Mouse (Mus musculus): ENCODE measurements around the gene Mpl. TPM values are rescaled to one million over a fixed set of nuclear protein-coding genes. Genes with fewer than 3 reads are reported as not detected.

Mpl gene
- total RNA-seq (2014; fragmentation: Nextera tagmentation), result 2.3 and 5.7 TPM in 2 replicates
- 0.47 and 1.7 TPM in 2 replicates for total RNA-seq (2017)

DNA sequence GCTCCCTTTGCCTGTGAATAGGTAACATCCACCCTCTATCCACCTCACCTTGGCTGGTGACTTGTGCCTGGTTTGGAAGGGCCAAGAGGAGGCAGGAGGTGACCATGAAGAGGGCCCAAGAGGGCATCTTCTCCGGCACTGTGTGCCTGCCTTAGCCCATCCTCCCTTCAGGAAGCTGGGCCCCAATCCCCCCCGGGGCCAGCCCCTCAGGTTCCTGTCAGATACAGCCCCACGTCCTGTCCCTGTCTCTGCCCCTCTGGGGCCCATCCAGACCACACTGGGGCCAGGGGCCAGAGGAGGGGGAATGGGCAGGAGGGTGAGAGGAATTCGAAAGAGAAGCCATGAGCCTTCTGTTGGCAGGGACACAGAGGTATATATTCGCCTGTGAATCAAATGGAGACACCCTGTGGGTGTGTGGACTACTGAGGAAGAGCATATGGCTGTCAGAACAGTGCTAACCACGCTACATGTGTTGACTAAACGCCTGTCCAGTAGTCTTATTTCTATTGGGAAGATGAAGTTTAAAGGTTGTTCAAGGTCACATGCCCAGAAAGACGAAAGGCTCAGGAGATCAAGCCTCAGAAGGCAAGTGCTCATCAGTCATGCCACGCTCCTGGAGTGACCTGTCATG lies at the start of gene Mpl:
Gene Mpl, minus strand, starts transcription at position 169 of the 631 bp plus-strand sequence.
- ATAC-seq (replicated peaks; ENCODE audit: low FRiP score, low TSS enrichment, poor library complexity, severe bottlenecking), result no peak; the same call in 1 of the 2 replicates

DNA sequence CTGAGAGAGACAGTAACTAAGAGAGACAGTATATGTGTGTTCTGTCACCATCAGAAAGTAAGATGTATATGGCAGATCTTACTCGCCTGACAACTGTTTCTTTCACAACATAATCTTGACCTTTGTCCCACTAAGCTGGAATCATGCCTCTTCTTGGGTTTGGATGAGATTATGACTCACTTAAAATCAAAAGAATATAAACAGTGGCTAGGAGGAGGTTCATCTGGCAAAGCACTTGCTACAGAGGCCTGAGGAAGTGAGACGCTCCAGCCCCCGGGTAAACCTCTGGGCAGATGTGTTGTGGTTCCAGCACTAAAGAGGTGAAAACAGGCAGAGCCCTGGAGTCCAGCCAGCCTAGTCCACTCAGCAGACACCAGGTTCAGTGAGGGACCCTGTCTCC lies 48.2 kb upstream of the Mpl start:
- ATAC-seq (replicated peaks; ENCODE audit: low FRiP score, low TSS enrichment, poor library complexity, severe bottlenecking), result no peak

DNA sequence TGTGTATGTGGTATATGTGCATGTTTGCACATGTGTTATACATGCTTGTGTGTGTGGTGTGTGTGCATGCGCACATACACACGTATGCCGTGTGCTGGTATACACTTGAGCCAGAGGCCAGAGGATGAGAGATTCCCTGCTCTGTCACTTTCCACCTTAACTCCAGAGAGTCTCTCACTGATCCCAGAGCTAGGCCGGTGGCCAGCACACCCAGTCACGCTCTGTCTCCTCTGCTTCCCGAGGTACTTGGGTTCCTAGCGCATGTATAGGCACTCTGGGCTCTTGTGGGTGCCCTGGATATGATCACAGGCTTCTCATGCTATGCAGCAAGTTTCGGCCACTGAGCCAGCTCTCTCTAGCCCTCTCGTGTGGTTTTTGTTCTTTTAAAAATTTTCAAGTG lies 43.5 kb upstream of the Mpl start:
- no peak for ATAC-seq (replicated peaks; ENCODE audit: low FRiP score, low TSS enrichment, poor library complexity, severe bottlenecking)

DNA sequence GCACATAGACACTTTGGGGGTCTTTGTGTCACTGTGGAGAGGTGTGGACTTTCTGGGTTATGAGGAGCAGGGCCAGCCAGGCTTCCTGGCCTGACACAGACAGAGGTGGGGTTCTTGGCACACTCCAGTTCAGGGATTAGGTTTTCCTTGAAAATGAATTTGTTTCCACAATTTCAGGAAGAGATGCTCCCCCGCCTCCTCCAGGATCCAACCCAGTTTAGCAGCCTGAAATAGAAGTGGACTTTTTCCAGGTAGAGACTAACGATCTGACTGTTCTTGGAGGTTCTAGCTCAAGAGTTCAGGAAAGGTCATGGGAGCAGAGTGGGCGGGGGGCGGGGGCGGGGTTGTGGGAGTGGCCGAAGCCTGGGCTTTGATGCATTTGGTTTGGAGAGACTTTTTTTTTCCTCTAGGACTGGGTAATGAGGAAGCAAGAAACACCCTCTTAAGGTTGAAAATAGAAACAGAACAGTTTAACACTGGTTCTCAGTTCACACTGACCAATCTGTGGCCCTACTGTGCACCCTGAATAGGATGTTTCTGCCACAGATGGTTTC lies 42.9 kb upstream of the Mpl start:
- no peak for ATAC-seq (replicated peaks; ENCODE audit: low FRiP score, low TSS enrichment, poor library complexity, severe bottlenecking)

DNA sequence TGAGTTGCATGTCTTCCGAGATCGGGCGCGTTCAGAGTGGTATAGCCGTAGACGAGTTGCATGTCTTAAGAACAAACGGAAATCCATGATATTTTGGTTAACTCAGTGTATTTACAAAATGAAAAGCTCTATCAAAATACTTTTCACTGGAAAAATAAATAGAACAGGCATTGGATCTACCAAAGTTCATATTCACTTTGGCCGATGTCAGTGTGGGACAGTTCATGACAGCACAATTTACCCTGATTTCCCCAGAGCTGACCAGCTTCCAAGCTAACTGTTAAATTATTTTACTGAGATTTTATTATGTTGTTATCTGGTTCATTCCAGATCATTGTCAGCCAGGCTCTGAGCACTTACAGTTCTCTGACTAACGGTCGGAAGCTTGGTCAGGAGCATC lies 33.1 kb upstream of the Mpl start:
- ATAC-seq (replicated peaks; ENCODE audit: low FRiP score, low TSS enrichment, poor library complexity, severe bottlenecking), result no peak

DNA sequence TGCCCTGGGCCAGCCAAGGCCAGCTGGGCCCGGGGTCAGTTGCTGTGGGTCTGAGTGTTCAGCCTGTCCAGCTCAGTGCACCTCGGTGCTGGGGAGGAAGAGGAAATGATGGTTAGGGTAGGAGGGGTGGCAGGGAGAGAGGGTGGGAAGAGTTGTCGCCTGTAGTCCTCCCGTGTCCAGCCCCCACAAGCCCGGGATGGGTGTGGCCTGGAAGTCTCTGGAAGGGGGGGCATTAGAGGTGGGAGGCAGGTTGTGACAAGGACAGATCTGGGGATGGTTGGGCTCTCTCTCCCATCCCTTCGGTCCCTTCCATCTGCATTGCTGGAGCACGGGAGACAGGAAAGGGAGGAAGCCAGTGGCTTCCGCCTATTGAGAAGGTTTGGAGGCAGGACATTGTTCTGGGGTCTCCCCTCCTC lies 32.4 kb upstream of the Mpl start, which contains the start of gene Tie1:
Gene Tie1, minus strand, starts transcription at position 345 of the 416 bp plus-strand sequence.
- no peak for ATAC-seq (replicated peaks; ENCODE audit: low FRiP score, low TSS enrichment, poor library complexity, severe bottlenecking)

DNA sequence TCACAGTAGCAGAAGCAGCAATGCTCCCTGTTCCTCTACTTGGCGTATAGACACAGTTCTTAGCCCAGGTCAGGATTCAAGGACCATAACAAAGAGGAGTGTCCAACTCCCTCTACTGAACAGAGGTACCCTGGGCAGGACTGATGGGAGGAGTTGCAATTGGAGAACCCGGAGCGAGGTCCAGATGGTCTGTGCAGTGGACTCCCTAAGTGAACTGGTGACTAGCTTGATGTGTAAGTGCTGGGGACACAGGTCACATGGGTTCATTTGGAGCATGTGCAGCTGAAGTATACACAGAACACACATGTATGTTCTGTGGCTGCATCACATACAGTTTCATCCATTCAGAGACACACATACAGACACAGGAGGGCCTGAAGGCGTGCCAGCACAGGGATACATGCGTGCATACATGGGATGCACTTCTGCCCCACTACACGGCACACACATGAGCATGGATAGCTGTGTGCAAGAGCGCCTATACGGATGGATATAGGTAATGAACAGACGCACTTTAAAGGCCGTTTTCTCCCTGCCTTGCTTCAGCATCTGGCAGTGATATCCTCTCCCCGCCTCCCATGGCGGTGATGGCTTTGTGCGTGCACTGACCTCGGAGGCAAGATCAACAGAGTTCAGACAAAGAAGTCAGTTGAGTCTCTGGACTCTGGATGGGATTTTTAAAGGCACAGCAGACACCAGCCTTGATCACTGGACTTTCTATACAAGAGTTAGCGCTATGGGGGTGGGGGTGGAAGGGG lies 19.6 kb upstream of the Mpl start:
- ATAC-seq (replicated peaks; ENCODE audit: low FRiP score, low TSS enrichment, poor library complexity, severe bottlenecking), result no peak

DNA sequence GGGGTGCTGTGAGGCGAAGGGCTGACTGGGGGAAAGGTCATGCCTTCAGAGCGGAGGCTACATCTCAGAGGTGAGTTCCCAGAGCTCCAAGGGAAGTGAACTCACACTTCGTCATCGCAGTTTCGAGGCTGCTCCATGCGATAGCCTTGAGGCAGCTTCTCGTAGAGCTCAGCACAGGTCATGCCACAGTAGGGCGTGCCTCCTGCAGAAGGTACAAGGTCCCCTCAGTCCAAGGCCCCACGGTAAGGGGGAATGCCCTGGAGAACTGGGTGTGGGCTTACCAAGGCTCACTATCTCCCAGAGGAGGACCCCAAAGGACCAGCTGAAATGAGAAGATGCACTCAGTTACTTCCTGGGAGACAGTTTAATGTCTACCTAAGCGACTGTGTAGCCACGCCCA lies 15.4 kb upstream of the Mpl start:
- ATAC-seq (replicated peaks; ENCODE audit: low FRiP score, low TSS enrichment, poor library complexity, severe bottlenecking), result no peak

DNA sequence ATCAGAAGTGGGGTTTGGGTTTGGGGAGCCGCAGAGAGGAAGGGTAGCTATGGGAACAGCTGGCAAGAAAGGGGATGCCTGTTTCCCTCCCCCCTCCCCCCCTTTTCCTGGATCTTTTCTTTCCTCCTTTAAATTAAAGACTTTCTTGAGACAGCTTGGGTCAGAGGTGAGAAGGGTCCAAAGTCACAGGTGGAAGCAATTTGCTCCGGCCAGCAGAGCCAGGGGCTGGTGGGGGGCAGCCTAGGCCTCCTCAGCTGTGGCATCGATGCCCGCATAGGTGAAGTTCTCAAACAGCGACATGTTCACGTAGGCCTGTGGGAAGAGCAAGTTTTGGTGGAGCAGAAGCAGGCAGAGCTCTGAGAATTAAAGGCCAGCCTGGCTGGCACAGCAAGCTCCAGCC lies 14.0 kb upstream of the Mpl start:
- no peak for ATAC-seq (replicated peaks; ENCODE audit: low FRiP score, low TSS enrichment, poor library complexity, severe bottlenecking)

DNA sequence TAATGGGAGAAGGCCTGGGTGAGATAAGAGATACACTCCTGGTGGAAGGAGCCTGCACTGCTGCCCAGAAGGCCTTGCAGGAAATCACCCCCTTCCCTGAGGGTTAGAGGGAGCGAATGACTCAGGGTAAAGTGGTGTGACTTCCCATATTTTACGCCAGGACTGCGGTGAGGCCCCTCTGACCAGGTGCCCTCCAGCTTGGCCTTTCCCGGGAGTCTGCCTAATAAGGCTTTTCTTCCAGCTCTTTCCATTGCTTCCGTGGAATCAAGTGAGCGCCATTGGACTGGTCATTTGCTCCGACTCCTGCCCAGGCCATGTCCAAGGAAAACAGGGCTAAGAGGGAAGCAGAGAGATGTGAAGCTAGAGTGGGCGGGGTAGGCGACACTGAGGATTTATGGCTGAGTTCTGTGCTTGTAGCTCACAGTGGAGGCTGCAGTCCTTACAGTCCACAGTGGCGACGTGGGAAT lies 8.4 kb upstream of the Mpl start:
- ATAC-seq (replicated peaks; ENCODE audit: low FRiP score, low TSS enrichment, poor library complexity, severe bottlenecking), result peak; percentile 81

DNA sequence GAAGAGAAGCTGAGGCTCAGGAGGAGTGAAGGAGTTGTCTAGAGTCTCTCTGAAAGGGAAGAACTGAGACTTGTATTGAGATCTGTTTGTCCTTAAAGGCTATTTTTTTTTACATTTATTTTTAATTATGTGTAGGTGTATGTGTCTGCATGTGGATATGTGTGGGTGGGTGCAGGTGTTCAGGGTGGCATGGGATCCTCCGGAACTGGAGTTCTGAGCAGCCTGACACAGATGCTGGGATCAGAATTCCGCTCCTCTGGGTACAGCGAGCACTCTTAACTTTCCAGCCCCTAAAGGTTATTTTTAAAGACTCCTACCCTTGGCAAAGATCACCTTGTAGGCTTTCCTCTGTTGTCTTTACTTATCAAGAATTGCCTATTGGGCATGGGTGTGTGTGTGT lies 7.6 kb upstream of the Mpl start:
- ATAC-seq (replicated peaks; ENCODE audit: low FRiP score, low TSS enrichment, poor library complexity, severe bottlenecking), result no peak

DNA sequence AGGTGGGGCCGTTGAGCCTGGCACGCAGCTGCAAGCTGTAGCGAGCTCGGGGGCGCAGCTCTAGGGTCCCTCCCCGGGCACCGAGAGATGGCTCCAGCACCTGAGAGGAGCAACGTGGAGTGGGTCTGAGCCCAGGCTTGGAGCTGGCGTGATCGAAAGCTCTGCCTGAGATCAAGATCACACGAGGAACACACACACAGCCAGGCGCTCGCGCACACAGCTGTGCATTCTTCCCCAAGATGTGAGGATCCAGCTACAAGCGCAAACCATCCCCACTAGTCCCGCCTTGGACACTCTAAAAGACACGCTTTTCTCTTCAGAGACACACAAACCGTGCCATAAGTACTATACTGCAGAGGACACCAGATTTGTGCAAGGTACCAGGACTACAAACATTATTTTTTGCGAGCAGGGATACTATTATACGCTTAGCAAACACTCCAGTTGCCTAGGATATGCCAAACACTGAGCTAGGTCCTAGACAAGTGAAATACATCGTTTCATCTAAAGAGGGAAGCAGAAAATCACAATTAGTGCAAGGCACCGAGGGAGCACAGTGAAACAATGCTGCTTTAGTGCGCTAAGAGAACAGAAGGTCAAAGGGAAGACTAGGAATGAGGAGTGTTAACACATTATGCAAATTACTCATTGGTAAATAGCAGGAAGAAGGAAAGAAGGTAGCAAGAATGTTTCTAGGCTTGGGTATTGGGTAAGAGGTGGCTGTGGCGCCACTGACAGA lies 10.7 kb downstream of the Mpl start:
- ATAC-seq (replicated peaks; ENCODE audit: low FRiP score, low TSS enrichment, poor library complexity, severe bottlenecking), result no peak

DNA sequence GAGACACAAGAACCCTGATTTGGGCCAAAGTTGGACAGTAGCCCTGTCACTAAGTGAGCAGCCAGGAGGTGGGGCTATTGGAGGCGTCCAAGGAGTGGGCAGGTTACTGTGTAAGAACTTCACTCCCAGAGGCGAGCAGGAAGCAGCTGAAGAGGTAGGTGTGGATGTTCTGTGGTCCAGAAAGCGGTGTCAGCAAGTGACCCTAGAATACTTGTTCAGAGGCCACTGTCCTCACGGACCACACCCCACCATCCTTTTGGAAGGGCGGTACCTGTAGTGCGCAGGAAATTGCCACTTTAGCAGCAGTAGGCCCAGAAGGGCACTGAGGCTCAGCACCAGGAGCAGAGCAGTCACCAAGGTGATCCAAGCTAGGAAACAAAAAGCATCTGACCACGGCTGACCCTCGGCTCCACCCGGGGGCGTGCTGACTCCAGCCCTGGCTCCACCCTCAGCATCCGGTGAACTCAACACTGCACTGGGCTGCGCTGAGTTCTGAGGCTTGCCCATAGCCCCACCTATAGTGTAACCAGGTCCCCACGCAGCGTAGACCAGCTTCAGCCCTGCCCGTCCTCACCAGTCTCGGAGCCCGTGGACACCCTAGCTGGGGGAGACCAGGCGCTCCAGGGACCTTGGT lies 11.4 kb downstream of the Mpl start:
- no peak for ATAC-seq (replicated peaks; ENCODE audit: low FRiP score, low TSS enrichment, poor library complexity, severe bottlenecking)

DNA sequence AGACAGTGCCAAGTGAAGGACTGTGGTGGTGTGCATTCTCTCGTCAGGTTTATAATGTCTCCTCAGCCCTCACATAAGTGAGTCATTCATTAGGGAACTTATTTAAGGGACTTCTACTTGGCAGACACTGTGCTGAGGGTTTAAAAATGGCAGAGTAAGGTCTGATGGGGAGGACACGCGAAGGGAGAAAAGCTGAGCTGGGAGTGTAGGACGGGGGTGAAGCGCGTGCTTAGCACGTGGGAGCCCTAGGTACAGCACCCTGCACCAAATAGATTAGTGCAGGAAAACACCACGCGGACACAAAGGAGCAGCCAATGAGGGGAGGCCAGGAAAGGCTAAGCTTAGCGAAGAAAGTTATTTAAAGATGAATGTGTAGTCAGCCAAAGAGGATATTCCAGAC lies 12.2 kb downstream of the Mpl start:
- ATAC-seq (replicated peaks; ENCODE audit: low FRiP score, low TSS enrichment, poor library complexity, severe bottlenecking), result no peak

DNA sequence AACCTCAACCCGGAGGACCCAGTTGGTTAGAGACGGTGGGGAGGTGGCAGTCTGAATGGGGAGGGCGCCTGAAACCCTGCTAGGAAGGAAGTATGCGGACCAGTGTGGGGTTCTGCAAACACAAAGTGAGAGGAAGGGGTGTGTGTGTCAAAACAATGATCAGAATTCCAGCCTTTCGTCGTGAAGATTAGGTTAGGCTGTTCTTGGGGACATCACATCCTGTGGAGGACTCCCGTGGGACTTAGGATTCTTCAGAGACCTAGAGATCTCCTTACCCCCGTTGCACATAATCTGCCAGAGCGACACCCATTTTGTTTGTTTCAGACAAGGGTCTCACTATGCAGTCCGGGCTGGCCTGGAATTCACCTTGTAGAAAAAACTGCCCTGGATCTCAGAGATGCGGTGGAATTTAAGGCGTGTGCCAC lies 19.5 kb downstream of the Mpl start:
- no peak for ATAC-seq (replicated peaks; ENCODE audit: low FRiP score, low TSS enrichment, poor library complexity, severe bottlenecking)

DNA sequence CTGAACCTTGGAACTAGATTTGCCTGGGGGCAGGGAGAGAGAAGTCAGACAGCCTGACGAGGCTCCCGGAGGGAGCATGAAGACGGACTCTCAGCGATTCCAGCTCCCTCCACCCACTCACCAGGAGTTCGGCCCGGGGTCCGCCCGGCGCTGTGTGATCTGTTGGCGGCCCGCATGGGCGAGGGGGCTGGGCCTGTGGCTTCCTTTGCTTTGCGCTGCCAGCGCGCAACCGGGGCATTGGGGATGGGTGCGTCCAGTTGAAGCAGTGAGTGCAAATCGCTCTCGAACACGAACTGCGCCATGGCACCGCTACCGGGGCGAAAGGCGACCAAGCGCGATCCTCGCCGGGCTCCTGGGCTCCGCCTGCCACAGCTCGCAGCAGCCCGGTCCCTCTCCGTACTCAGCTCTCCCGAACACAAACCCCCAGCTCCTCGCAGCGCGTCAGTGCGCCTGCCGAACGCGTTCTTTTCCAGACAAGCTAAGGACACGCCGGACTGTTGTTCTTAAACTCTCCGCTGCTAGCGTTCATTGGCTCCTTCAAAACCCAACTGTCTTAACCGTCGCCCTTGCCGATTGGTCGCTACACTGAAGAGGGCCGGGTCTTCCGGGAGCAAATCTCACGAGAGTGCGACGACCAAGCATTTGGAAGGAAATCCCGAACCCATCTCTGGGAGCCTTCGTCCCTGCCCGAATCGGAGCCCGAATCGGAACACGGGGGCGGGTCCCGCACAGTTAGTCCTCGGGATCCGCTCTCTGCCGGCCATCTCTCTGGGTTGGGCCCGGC lies 20.3 kb downstream of the Mpl start, which contains the start of gene Cdc20:
Gene Cdc20, minus strand, starts transcription at position 533 of the 784 bp plus-strand sequence.
- ATAC-seq (replicated peaks; ENCODE audit: low FRiP score, low TSS enrichment, poor library complexity, severe bottlenecking), result peak; percentile 97

DNA sequence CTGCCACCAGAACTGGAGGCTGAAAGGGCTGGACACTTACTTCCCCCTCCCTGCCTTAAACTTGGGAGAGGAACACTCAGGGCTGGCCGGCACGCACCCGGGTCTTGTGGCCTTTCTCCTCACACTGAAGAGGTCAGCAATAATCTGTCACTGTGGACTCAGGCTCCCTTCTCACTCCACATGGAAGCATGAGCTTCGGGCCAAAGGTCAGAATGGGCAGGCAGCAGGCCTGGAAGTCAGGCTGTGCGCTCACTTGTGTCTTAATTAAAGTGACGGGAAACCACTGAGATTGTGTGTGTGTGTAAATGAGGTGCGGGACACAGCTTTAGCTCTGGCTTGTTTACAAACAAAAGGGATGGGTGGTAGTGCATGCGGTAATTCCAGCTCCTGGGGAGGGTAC lies 25.0 kb downstream of the Mpl start:
- no peak for ATAC-seq (replicated peaks; ENCODE audit: low FRiP score, low TSS enrichment, poor library complexity, severe bottlenecking)

DNA sequence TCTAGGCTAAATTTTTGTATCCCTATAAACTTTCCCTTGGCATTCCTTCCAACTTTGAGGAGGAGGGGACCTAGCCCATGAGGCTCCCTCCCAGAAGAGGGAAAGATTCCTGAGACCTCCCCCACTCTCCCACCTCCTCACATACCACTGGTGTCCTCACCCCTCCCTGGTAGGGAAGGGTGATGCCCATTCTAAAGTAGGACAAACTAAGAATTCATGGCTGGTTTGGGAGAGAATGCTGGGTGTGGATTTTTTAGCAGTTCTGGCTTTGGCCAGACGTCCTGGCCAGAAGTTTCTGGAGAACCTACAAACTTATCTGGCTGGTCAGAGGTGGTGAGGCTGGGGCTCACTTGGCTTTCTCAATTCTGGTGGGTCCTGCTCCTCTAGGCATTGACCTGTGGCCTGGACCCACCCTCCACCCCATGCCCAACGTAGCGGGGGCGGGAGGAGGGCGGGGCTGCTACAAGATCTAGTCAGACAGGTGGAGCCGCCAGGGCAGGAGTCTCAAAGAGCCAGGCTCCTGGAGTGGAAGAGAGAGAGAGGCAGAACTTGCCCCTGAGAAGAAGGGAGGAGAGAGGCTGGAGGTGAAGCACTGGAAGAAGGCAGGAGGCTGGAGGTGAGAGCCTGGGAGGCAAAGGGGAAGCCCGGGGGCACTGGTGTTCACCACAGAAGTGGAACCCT lies 28.0 kb downstream of the Mpl start:
- ATAC-seq (replicated peaks; ENCODE audit: low FRiP score, low TSS enrichment, poor library complexity, severe bottlenecking), result no peak
